Mouse (Mus musculus) E14TG2a.4 (cell line): ENCODE results near the gene Rsf1.
A peak's percentile ranks its signal among the peaks of the same experiment; 100 is the strongest.

Source experiments
- H3K27me3 ChIP-seq: 2 replicates; pipeline ENCODE4 v1.6.1; 2014; ENCODE audit warnings: low read length, control low read depth; ENCODE audit not compliant: insufficient read depth
- H3K36me3 ChIP-seq: 2 replicates; pipeline ENCODE4 v1.6.1; 2014; ENCODE audit warnings: low read length, control low read depth; ENCODE audit not compliant: insufficient read depth
- H3K4me1 ChIP-seq: replicated peaks from 2 replicates; pipeline ENCODE4 v1.6.1; 2014; ENCODE audit warnings: low read depth, low read length, control low read depth
- H3K4me3 ChIP-seq: replicated peaks from 2 replicates; pipeline ENCODE4 v1.5.1; 2014; ENCODE audit warnings: mild to moderate bottlenecking, low read length
- H3K9me3 ChIP-seq: 2 replicates; pipeline ENCODE4 v1.6.1; 2014; ENCODE audit warnings: low read length, control low read depth
- CTCF ChIP-seq: conservative IDR thresholded peaks from 2 replicates; pipeline ENCODE4 v1.5.1; 2014; ENCODE audit warnings: low read length
- NANOG ChIP-seq: IDR thresholded peaks from 2 replicates; pipeline ENCODE4 v1.6.1; 2014; ENCODE audit warnings: borderline replicate concordance, low read length, mixed read lengths
- POU5F1 ChIP-seq: IDR thresholded peaks from 2 replicates; pipeline ENCODE4 v1.6.1; 2014; ENCODE audit warnings: low read length, borderline replicate concordance

Rsf1 gene

GRCm38 (mm10) chr7:97579067-97579975 is at the start of gene Rsf1, which contains the start of gene Aamdc:
Gene Rsf1, plus strand, starts transcription at chr7:97579889.
Gene Aamdc, minus strand, starts transcription at chr7:97579497.
- Histone ChIP-seq H3K27me3 (no peaks in the 10 kb centered on the region), H3K9me3 (no peaks in the 10 kb centered on the region), H3K4me1 (peaks cover 36% of the 10 kb centered on the region), H3K4me3 (peak within 1 kb of the TSS; percentile 100), H3K36me3 (peaks cover 10% of the 10 kb centered on the region; the same call in 1 of the 2 replicates)
- TF ChIP-seq NANOG (no peak), POU5F1 (no peak), CTCF (no peak)

- Histone ChIP-seq H3K9me3 (0 out of 2 replicates have a peak, but pooled peaks cover 6% of the 10 kb centered on the region), H3K27me3 (no peaks in the 10 kb centered on the region), H3K4me3 (no peak overlapping the region), H3K36me3 (peaks cover 95% of the 10 kb centered on the region), H3K4me1 (peaks cover 25% of the 10 kb centered on the region)
- TF ChIP-seq NANOG (peak; percentile 70; the same call in 1 of the 2 replicates), CTCF (no peak)
These were observed 44.2 kb upstream of the Rsf1 start for GRCm38 (mm10) chr7:97535531-97535930.

GRCm38 (mm10) chr7:97536571-97536970 is 43.1 kb upstream of the Rsf1 start:
- TF ChIP-seq POU5F1 (no peak), NANOG (no peak), CTCF (no peak)
- peaks cover 25% of the 10 kb centered on the region for H3K4me1 ChIP-seq

GRCm38 (mm10) chr7:97546462-97546861 is 33.2 kb upstream of the Rsf1 start:
- Histone ChIP-seq H3K27me3 (no peaks in the 10 kb centered on the region), H3K9me3 (no peaks in the 10 kb centered on the region), H3K4me1 (no peaks in the 10 kb centered on the region), H3K36me3 (peaks cover 11% of the 10 kb centered on the region), H3K4me3 (no peak overlapping the region)
- no peak for TF ChIP-seq CTCF
- no peak for TF ChIP-seq NANOG
- no peak for TF ChIP-seq POU5F1

More at GRCm38 (mm10) chr7:97536571-97536970, 43.1 kb upstream of the Rsf1 start:
- Histone ChIP-seq H3K36me3 (peaks cover 97% of the 10 kb centered on the region), H3K9me3 (0 out of 2 replicates have a peak, but pooled peaks cover 6% of the 10 kb centered on the region), H3K4me3 (no peak overlapping the region), H3K27me3 (no peaks in the 10 kb centered on the region)

- Histone ChIP-seq H3K27me3 (no peaks in the 10 kb centered on the region), H3K36me3 (no peaks in the 10 kb centered on the region), H3K4me1 (peaks cover 5% of the 10 kb centered on the region), H3K4me3 (no peak overlapping the region), H3K9me3 (no peaks in the 10 kb centered on the region)
- TF ChIP-seq CTCF: no peak
- no peak for TF ChIP-seq POU5F1
- TF ChIP-seq NANOG: no peak
These were observed 30.4 kb upstream of the Rsf1 start for GRCm38 (mm10) chr7:97549301-97549700.

GRCm38 (mm10) chr7:97550673-97551072 is 29.0 kb upstream of the Rsf1 start:
- Histone ChIP-seq H3K4me1 (peaks cover 5% of the 10 kb centered on the region), H3K4me3 (no peak overlapping the region), H3K27me3 (no peaks in the 10 kb centered on the region), H3K9me3 (no peaks in the 10 kb centered on the region), H3K36me3 (no peaks in the 10 kb centered on the region)
- no peak for TF ChIP-seq POU5F1
- no peak for TF ChIP-seq CTCF
- TF ChIP-seq NANOG: no peak

- H3K4me1 ChIP-seq: peaks cover 7% of the 10 kb centered on the region
- H3K36me3 ChIP-seq: no peaks in the 10 kb centered on the region
- TF ChIP-seq CTCF (no peak), NANOG (no peak), POU5F1 (no peak)
- H3K4me3 ChIP-seq: no peak overlapping the region
- no peaks in the 10 kb centered on the region for H3K9me3 ChIP-seq
- H3K27me3 ChIP-seq: no peaks in the 10 kb centered on the region
These were observed 16.1 kb upstream of the Rsf1 start for GRCm38 (mm10) chr7:97563576-97563975.

GRCm38 (mm10) chr7:97569372-97569771 is 10.3 kb upstream of the Rsf1 start:
- Histone ChIP-seq H3K4me1 (no peaks in the 10 kb centered on the region), H3K36me3 (peaks cover 3% of the 10 kb centered on the region; the same call in 1 of the 2 replicates), H3K4me3 (no peak overlapping the region), H3K9me3 (no peaks in the 10 kb centered on the region), H3K27me3 (no peaks in the 10 kb centered on the region)
- TF ChIP-seq CTCF (no peak), NANOG (no peak), POU5F1 (no peak)
